Mouse (Mus musculus) liver, embryonic 14.5 days (tissue): Measurements from ENCODE around the gene Cnr2.

Source experiments
- CTCF ChIP-seq: IDR thresholded peaks from 2 replicates; pipeline ENCODE4 v1.5.1; 2016; ENCODE audit warnings: antibody characterized with exemption, low read depth, control low read depth
- EP300 ChIP-seq: IDR thresholded peaks from 2 replicates; pipeline ENCODE4 v1.6.1; 2016; ENCODE audit warnings: antibody characterized with exemption, low read depth

- TF ChIP-seq CTCF (no peak), EP300 (no peak; the same call in 1 of the 2 replicates)
These were observed 68.4 kb downstream of the Cnr2 start, which contains the start of gene Gale for GRCm38 (mm10) chr4:135963457-135964193.
